Mouse (Mus musculus) intestine, postnatal 0 days (tissue): Measurements from ENCODE around the gene Slc22a14. TPM values are rescaled to one million over a fixed set of nuclear protein-coding genes. Genes with fewer than 3 reads are reported as not detected.

ENCODE experiments used
- ATAC-seq: fragments of 200-750 bp; cut with Nextera tagmentation; 2 replicates; pipeline ENCODE4 v1.8.0; 2017; ENCODE audit warnings: mild to moderate bottlenecking, moderate TSS enrichment, moderate library complexity
- H3K27ac ChIP-seq: fragments of 300-500 bp; sonication (generic); 2 replicates; pipeline ENCODE4 v1.5.1; 2014; ENCODE audit warnings: mild to moderate bottlenecking, low read depth, low read length, moderate library complexity
- H3K27me3 ChIP-seq: fragments of 300-500 bp; sonication (generic); replicated peaks from 2 replicates; pipeline ENCODE4 v1.6.1; 2014; ENCODE audit warnings: low read length, mixed read lengths; ENCODE audit not compliant: control insufficient read depth, insufficient read depth
- H3K36me3 ChIP-seq: fragments of 300-500 bp; sonication (generic); 2 replicates; pipeline ENCODE4 v1.6.1; 2014; ENCODE audit warnings: mild to moderate bottlenecking, moderate library complexity; ENCODE audit not compliant: control insufficient read depth, insufficient read depth
- H3K4me1 ChIP-seq: fragments of 300-500 bp; sonication (generic); replicated peaks from 2 replicates; pipeline ENCODE4 v1.6.1; 2014; ENCODE audit warnings: antibody characterized with exemption, low read length, mixed read lengths; ENCODE audit not compliant: control insufficient read depth, insufficient read depth
- H3K4me2 ChIP-seq: fragments of 300-500 bp; sonication (generic); replicated peaks from 2 replicates; pipeline ENCODE4 v1.6.1; 2014; ENCODE audit warnings: low read depth, mild to moderate bottlenecking, moderate library complexity
- H3K4me3 ChIP-seq: fragments of 300-500 bp; sonication (generic); 2 replicates; pipeline ENCODE4 v1.5.1; 2014; ENCODE audit warnings: low read depth, low read length
- H3K9ac ChIP-seq: fragments of 300-500 bp; sonication (generic); 2 replicates; pipeline ENCODE4 v1.6.1; 2014; ENCODE audit warnings: mild to moderate bottlenecking, low read depth, low read length
- H3K9me3 ChIP-seq: fragments of 300-500 bp; sonication (generic); 2 replicates; pipeline ENCODE4 v1.6.1; 2016; ENCODE audit warnings: mixed run types; ENCODE audit not compliant: control insufficient read depth
- CTCF ChIP-seq: sonication (generic); IDR thresholded peaks from 2 replicates; pipeline ENCODE4 v1.5.1; 2016; ENCODE audit warnings: low read depth, mild to moderate bottlenecking, control low read depth, antibody characterized with exemption, moderate library complexity
- WGBS: fragments of 180-500 bp; shearing (Covaris S2); extraction: QIAGEN DNeasy Blood & Tissue Kit; methylation state at CpG from one replicate; pipeline ENCODE4 v1.1.7; 2014; 5-methylcytosine and 5-hydroxymethylcytosine counted together
- polyA plus RNA-seq: library from polyadenylated mRNA; unstranded; fragments of >200 nt; fragmentation: Nextera tagmentation; extraction: Ambion mirVana; gene quantifications from 2 replicates; pipeline ENCODE4 v1.2.1, GENCODE M21; 2015

The Slc22a14 gene
- polyA plus RNA-seq, 1 experiment from 2014 or later, result not detected

DNA sequence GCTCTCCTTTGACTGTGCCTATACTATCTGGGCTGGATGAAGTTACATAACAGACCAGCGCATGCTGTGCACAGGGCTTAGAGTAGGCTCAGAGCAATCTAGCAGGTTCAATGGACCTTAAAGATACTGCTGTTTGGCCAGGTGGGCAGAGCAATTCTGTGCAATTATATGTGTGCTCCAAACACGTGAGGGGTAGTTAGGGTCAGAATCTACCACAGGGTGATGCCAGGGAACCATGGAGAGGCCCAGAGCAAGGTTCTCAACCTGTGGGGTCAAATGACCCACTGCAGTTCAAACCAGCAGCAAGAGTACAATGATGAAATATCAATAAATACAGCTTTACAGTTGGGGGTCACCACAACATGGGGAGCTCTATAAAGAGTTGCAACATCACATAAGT lies 158.7 kb downstream of the Slc22a14 start:
- H3K4me1 ChIP-seq, result no peaks in the 10 kb centered on the region
- no peaks in the 10 kb centered on the region for H3K27me3 ChIP-seq
- H3K36me3 ChIP-seq, result no peaks in the 10 kb centered on the region
- H3K4me2 ChIP-seq, result no peak overlapping the region
- ATAC-seq, result no peak
- no peak overlapping the region for H3K9ac ChIP-seq
- no peak for TF ChIP-seq CTCF
- 62% methylated on average over 2 of the region's 2 CpGs for whole genome bisulfite sequencing
- H3K9me3 ChIP-seq, result no peaks in the 10 kb centered on the region
- no peak overlapping the region for H3K4me3 ChIP-seq
- no peak overlapping the region for H3K27ac ChIP-seq

DNA sequence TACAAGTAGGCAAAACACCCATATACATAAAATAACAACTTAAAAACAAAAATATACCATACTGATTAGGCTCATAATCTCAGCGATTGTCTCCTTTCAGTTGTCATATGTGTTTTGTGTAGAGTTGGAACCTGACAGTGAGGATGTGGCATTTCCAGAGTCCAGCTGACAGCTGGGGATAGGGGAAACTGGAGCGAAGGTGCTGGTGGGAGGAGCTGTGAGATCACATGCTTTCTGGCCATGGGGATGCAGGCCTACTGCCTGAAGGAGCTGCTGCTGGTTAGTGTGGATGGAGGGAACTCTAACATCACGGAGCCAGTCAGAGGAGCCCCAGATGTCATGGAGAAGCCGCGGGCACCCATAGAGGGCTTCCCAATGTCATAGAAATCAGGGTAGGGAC lies 159.6 kb downstream of the Slc22a14 start:
- Histone ChIP-seq H3K27ac (no peak overlapping the region), H3K9ac (no peak overlapping the region), H3K9me3 (no peaks in the 10 kb centered on the region), H3K4me3 (no peak overlapping the region), H3K36me3 (no peaks in the 10 kb centered on the region), H3K4me1 (no peaks in the 10 kb centered on the region), H3K4me2 (no peak overlapping the region), H3K27me3 (no peaks in the 10 kb centered on the region)
- TF ChIP-seq CTCF, result no peak
- ATAC-seq, result no peak
- 90% methylated on average over 5 of the region's 5 CpGs for WGBS

DNA sequence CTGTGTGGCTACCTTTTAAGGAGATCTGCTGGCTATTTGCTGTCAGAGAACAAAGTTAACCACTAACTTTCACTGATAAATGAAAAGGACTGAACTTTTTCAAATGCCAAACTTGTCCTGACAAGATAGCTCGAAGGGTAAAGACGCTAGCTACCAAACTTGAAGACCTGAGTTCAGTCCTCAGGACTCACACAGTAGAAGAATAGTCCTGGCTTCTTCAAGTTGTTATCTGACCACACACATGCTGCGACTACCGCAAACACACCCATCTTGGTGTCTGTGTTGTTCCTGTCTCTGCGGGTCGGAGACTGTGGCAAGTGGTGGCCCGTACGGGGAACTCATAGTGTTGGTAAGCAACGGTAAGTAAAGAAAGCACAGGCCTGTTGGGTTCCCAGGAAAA lies 161.7 kb downstream of the Slc22a14 start:
- Histone ChIP-seq H3K36me3 (no peaks in the 10 kb centered on the region), H3K27ac (no peak overlapping the region), H3K4me2 (no peak overlapping the region), H3K9ac (no peak overlapping the region), H3K4me3 (no peak overlapping the region), H3K4me1 (no peaks in the 10 kb centered on the region), H3K9me3 (no peaks in the 10 kb centered on the region), H3K27me3 (no peaks in the 10 kb centered on the region)
- ATAC-seq, result no peak
- no peak for TF ChIP-seq CTCF
- 96% methylated on average over 9 of the region's 9 CpGs for WGBS

GRCm38 (mm10) chr9:119201653-119202052 lies 163.7 kb downstream of the Slc22a14 start:
- H3K4me2 ChIP-seq, result no peak overlapping the region
- ATAC-seq, result no peak
- TF ChIP-seq CTCF, result no peak
- no peaks in the 10 kb centered on the region for H3K9me3 ChIP-seq
- no peak overlapping the region for H3K4me3 ChIP-seq
- H3K27me3 ChIP-seq, result no peaks in the 10 kb centered on the region
- H3K36me3 ChIP-seq, result no peaks in the 10 kb centered on the region
- no peaks in the 10 kb centered on the region for H3K4me1 ChIP-seq
- no peak overlapping the region for H3K27ac ChIP-seq
- 80% methylated on average over 5 of the region's 5 CpGs for WGBS
- no peak overlapping the region for H3K9ac ChIP-seq

- Histone ChIP-seq H3K27me3 (no peaks in the 10 kb centered on the region), H3K27ac (no peak overlapping the region)
- no peak for ATAC-seq
These were observed 166.0 kb downstream of the Slc22a14 start for GRCm38 (mm10) chr9:119199151-119199861.

GRCm38 (mm10) chr9:119192202-119192990 lies 173.0 kb downstream of the Slc22a14 start:
- no peak overlapping the region for H3K4me3 ChIP-seq
- no peaks in the 10 kb centered on the region for H3K9me3 ChIP-seq
- WGBS, result 30% methylated on average over 11 of the region's 11 CpGs
- no peaks in the 10 kb centered on the region for H3K27me3 ChIP-seq
- no peaks in the 10 kb centered on the region for H3K4me1 ChIP-seq
- TF ChIP-seq CTCF, result peak; percentile 89
- ATAC-seq, result peak; percentile 78
- H3K4me2 ChIP-seq, result no peak overlapping the region
- no peak overlapping the region for H3K27ac ChIP-seq
- no peak overlapping the region for H3K9ac ChIP-seq
- H3K36me3 ChIP-seq, result no peaks in the 10 kb centered on the region

More at GRCm38 (mm10) chr9:119199151-119199861, 166.0 kb downstream of the Slc22a14 start:
- no peak overlapping the region for H3K9ac ChIP-seq
- no peaks in the 10 kb centered on the region for H3K36me3 ChIP-seq
- no peak overlapping the region for H3K4me2 ChIP-seq
- H3K4me1 ChIP-seq, result no peaks in the 10 kb centered on the region
- H3K4me3 ChIP-seq, result no peak overlapping the region
- 72% methylated on average over 10 of the region's 10 CpGs for WGBS
- TF ChIP-seq CTCF, result no peak
- no peaks in the 10 kb centered on the region for H3K9me3 ChIP-seq
